Mouse (Mus musculus) ovary, postnatal 36 days (tissue): ENCODE data around the gene Gnas.
"Not testable (repeated sequence)": the region's sequence is repeated elsewhere in the genome, so short reads cannot be mapped to it uniquely, and the experiment has no call there.

Experiments
- DNase-seq: peaks from one replicate; pipeline ENCODE4 v3.0.0; 2022; ENCODE audit warnings: low spot score, mixed read lengths

Gene Gnas

DNA sequence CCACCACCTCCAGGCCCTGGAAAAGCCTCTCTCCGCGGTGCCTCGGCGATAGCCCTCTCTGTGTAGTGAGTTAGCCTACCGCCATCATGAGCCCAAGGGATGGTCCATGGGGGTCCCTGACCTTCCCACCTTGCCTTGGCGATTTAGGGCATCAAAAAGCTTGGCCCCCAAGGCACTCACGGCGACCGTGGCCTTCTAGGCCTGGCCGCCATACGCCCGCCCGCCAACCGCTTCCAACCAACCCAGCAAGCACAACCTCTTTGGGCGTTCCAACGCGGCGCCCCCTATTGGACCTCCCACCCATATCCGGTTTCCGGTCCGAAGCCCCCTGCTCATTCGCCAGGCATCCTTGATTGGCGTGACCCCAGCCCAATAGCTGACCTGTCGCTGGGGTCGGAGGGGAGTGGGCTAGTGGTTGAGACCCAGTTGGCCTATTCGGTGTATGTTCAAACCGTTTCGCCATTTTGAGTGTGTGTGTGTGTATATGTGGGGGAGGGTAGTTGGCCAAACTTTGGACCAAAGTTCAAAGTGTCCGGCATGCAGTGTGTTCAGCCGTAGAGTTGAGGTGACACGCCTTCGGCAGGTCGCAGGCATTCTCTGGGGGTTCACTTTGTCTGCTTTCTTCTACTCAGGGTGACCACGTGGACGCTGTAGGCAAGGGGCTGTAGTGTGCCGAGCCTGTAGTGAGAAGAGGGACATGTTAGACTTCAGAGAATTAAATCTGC is 11.2 kb downstream of the Gnas start:
- DNase-seq = peak; percentile 81

DNA sequence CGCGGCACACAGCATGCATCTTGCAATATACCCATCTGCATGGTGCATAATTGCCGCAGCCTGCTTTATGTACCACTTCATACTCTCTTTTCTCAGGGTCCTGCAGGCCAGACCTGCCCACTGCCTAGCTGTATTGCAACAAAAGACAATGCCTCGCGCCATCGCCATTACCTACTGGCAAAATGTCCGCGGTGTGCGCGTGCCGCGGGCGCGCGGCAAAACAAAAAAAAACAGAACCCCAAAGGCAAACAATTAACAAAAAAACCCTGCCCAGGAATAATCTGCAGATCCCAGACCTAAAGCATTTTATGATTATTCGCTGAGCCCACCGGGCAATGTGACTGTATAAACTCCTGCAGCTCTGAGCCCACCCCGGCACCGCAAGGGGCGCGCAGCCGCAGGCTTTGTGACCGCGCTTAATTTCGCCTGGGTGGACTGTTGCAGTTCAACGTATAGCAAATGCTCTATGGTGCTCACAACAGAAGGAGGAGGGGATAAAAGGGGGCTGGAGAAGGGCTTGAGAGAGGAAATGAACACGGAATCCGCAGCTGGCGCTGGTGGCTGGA is 11.9 kb downstream of the Gnas start:
- no peak for DNase-seq

DNA sequence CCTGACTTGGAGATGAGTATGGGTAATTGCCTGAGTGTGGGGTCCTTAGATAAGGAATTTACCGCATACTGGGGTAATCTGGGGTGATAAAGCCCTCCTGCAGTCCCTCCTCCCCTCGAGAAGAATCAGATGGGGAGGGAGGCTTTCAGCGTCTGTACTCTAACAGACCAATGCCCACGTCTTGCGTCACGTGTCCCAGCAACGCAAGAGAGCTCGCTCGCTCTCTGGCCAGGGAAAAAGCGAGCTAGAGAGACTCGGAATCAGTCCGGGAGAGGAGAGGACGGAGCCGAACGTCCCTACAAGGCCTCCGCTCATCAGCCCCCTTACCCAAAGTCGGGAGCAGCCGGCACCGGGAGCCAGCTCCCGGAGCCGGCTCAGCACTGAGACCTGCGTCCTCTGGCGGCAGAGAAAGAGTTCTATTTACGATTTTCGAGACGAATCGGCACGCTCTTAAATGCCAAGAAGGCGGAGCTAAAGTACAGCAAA is 13.0 kb downstream of the Gnas start:
- DNase-seq = no peak

DNA sequence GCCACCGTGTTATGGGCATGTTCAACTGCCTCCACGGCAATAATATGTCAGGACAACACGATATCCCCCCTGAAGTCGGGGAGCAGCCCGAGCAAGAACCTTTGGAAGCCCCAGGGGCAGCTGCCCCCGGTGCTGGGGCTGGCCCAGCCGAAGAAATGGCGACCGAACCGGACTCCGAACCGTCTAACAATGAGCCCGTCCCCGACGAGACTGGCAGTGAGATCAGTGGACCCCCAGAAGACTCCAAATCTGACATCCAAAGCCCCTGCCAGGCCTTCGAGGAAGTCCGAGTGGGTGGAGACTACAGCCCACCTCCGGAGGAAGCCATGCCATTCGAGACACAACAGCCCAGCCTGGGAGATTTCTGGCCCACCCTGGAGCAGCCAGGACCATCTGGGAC is 13.7 kb downstream of the Gnas start:
- no peak for DNase-seq

DNA sequence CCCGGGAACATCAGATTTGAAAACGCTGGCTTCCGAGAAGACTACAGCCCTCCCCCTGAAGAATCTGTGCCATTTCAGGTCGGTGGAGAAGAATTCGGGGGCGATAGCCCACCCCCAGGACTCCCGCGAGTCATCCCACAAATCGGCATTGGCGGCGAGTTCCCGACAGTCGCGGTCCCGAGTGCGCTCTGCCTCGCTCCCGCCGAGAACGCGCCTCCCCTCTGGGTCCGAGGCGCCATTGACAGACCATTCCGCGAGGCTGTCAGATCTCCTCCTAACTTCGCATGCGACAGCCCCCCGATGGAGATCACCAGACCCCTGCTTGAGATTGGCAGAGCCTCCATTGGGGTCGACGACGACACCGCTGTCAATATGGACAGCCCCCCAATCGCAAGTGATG is 14.4 kb downstream of the Gnas start:
- DNase-seq = no peak

DNA sequence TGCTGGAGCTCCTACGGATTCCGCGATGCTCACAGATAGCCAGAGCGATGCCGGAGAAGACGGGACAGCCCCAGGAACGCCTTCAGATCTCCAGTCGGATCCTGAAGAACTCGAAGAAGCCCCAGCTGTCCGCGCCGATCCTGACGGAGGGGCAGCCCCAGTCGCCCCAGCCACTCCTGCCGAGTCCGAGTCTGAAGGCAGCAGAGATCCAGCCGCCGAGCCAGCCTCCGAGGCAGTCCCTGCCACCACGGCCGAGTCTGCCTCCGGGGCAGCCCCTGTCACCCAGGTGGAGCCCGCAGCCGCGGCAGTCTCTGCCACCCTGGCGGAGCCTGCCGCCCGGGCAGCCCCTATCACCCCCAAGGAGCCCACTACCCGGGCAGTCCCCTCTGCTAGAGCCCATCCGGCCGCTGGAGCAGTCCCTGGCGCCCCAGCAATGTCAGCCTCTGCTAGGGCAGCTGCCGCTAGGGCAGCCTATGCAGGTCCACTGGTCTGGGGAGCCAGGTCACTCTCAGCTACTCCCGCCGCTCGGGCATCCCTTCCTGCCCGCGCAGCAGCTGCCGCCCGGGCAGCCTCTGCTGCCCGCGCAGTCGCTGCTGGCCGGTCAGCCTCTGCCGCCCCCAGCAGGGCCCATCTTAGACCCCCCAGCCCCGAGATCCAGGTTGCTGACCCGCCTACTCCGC is 15.1 kb downstream of the Gnas start:
- no peak for DNase-seq

DNA sequence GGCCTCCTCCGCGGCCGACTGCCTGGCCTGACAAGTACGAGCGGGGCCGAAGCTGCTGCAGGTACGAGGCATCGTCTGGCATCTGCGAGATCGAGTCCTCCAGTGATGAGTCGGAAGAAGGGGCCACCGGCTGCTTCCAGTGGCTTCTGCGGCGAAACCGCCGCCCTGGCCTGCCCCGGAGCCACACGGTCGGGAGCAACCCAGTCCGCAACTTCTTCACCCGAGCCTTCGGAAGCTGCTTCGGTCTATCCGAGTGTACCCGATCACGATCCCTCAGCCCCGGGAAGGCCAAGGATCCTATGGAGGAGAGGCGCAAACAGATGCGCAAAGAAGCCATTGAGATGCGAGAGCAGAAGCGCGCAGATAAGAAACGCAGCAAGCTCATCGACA is 15.6 kb downstream of the Gnas start:
- DNase-seq = no peak

DNA sequence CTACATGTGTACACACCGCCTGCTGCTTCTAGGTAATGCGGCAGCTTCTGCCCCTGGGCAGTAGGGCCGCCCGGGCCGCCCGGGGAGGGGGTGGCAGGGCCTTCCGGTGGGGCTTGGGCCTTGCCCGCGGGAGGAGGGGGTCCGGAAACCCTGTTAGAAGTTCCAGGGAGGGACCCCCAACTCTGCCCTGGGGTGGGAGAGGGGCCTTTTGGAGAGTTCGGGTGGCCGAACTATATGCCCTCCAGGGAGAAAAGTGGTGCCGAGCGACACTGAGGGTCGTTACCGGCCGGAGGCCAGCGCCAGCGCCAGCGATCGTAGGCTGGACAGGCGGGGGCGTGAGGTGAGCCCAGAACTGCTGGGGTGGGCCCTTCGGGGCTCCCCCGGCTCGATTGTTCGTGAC is 16.1 kb downstream of the Gnas start:
- no peak for DNase-seq

DNA sequence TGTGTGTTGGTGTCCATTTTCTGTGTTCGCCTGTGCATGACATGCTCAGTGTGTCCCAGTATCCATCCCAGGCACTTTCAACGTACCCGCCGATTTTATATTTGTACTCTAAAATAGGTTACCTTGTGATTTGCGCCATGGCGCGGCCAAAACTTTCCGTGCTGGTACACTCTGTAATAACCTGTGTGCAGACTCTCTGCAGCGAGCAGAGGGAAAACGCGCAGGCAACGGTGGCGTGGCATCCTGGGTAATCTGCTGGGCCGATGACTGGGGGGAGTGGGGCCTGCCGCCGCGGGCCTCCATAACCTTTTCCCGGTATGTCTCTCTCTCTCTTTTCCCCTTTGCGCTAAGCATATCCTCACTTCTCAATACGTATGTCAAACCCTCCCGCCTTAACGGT is 16.5 kb downstream of the Gnas start:
- DNase-seq = no peak

DNA sequence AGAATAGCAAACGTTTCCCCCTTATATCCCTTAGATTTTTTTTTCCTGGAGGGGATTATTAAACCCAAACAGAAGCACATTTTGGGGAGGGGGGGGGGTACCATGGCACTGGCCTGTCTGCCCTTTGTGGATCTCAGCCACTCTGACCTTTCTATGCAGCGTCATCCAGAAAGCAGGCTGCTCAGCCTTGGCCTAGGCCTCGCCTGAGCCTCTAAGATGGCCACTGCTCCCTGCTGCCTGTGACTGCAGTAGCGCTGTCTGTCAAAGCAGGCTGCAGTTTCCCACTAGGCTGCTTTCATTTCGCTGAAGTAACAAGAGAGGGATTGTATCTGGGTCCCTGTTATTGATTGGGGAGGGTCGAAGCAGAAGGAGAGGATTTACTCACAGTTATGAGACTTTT is 18.4 kb downstream of the Gnas start:
- DNase-seq = no peak

DNA sequence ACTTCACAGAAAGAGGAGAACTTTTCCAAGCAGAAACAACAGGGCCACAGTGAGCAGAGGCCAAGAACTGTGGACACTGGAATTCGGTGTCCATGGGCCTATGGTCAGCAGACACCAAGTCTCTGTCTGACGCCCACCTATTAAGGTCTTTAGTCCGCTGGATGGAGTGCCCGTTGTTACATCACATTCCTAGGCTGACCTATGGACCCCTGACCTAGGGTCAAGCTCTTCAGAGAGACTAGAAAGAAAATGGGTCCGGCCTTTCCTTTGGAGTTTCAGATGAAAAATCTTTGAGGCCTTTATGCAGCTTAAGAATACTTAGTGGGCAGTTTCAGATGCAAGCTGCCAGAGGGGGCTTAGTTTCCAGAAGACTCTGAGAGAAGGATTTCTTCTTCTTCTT is 21.5 kb downstream of the Gnas start:
- no peak for DNase-seq

DNA sequence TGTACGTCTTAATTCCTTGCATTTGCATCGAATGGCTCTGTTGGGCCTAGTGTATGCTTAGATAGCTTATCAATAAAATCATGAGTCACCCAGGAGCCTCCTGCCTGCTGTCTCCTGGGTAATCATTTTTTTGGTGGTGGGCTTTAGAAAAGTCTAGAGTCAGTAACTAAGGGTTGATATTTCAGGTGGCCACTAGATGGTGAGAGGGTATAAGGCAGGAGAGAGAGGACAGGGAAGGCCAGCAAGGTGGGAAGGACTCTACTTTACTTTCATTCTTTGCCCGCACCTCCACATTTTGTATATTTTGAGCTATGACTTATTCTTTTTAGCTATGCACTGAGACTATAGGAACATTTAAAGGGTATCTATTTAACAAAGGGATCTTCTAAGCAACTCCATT is 23.8 kb downstream of the Gnas start:
- DNase-seq = no peak

DNA sequence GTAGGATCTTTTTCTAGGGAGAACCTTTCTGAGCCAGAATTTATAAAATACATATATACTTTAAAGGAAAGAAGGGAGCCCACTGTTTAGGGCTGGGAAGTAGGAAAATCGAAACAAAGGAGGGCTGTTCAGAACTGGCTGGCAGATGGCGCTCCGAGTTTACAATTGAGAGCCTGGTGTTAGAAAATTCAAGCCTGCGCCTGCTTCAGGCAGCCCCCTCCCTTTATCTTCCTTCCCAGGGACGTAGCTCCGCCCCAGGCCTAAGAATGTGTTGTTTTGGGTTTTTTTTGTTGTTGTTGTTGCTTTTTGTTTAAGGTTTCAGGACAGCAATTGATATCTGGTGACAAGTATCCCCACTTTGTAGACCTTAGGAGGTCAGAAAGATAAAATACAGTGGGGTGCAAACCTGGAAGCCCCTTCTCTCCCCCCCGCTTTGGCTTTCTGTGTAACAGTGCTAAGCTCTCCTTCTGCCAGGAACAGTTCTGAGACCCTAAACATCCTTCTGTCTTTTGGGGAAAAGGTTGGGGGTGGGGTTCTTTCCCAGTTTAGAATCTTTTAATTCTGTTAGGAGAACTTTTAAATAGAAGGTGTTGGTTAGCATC is 26.9 kb downstream of the Gnas start:
- DNase-seq = peak; percentile 51

DNA sequence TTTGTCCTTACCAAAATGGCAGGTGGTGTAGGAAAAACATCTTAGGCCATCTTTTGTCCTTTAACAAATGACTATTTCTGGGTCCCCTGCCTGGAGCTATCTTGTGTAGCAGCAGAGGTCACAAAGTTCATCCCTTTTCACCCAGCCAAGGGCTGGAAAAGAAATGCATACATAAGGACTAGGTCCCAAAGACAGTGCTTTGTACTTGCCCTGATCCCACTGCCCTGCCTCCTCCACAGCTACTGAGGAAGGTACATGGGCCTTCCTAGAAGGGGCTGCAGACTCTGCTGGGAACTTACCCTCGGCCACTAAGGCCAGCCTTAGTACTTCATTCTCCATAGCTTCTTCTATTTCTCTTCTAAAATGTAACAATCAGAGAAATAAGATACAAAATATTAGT is 27.5 kb downstream of the Gnas start:
- no peak for DNase-seq

DNA sequence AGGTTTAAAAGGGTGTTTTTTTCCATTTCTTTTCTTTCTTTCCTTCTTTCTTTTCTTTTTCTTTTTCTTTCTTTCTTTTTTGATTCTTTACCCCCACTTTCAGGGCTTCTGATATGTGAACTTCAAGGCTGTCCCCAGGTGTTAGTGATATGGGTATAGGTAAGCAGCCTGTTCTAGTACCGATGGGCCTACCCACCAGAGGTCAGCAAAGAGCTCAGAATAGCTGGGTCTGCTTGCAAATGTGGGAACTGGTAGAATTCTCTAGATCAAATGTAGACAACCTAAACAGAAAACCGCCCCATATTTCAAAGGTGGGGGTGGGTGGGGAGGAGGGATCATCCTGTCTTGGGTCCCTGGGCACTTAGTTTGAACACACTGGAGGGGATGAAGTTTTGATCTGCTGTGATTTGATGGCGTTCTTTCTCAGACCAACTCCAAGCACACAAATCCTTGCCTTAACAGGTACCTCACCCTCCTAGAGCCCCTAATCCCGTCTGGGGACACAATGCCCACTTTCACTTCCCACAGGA is 28.1 kb downstream of the Gnas start:
- peak; percentile 68 for DNase-seq

DNA sequence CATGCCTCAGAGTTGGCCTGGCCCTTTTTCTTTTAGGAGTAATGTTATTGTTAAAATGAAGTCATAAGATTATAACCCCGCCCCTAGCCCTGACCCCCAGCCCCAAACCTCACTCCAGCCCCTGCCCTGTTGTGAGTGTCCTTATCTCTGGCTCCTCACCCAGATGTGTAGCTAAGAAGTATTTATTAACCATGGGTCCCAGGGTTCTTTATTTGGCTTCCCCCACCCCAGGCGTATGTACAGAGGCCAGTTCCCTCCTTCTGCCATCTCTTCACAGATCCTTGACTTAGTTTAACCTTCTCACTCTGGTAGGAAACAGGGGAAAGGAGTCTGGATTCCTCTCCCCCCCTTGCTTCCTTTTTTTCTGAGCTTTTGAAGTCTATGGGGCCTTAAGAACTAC is 28.5 kb downstream of the Gnas start:
- no peak for DNase-seq

DNA sequence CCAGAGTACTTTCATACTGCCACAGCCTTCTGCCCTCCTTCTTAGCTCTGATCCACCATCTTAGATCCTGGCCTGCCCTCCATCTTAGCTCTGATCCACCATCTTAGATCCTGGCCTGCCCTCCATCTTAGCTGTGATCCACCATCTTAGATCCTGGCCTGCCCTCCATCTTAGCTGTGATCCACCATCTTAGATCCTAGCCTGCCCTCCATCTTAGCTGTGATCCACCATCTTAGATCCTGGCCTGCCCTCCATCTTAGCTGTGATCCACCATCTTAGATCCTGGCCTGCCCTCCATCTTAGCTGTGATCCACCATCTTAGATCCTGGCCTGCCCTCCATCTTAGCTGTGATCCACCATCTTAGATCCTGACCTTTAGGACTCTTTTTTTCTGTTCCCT is 31.3 kb downstream of the Gnas start:
- not testable (repeated sequence) for DNase-seq

DNA sequence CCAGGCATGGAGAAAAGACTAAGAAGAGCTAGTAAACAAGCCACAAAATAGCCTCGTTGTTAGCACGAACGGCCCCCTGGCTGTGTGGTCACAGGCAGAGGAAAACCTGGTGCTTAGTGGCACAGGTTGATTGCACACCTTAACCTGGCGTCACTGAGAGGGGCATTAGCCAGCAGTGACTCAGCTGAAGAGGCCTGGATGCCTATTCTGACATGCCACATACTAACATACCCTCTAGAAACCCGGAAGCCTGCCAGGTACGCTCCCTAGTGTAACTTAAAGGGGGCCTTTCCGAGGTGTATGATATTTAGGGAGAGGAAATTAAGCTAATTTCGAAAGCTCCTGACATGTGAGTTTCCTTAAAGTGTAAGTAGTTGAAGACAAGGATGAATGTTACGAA is 32.5 kb downstream of the Gnas start:
- DNase-seq = no peak

DNA sequence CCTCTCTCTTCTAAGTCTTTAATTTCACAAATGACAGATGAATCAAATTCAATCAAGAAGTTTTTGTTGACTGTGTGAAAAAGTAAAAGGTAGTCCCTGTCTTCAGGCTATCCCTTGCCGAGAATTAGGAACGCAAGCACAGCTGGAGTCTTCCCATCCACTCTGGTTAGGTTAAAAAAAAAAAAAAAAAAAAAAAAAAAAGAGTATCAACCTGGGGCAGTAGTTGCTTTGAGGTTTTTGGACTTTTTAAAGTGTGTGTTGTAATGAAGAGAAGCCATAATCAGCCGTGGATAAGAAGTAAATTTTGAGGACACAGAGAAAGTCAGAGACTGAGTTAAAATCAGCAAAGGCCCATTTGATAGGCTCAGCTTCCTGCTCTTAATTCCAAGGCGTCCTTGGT is 41.9 kb downstream of the Gnas start:
- no peak for DNase-seq

DNA sequence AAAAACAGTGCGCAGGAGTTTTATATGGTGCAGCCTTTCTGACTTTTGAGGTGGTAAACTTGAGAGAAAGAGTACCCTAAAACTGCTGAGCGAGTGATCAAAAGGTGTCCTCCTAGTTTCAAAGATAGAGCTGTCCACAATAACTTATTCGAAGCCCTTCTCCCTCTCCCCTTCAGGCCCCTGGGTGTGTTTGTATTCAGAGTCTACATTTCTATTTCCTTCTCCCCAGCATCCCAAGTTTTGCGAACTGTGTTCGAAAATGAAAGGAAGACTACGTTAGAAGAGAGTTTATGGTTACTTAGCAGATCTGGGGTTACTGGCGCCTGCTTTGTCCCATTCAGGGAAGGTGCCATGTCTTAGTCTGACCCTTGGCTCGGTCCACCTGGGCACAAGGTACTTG is 42.4 kb downstream of the Gnas start:
- DNase-seq = no peak

DNA sequence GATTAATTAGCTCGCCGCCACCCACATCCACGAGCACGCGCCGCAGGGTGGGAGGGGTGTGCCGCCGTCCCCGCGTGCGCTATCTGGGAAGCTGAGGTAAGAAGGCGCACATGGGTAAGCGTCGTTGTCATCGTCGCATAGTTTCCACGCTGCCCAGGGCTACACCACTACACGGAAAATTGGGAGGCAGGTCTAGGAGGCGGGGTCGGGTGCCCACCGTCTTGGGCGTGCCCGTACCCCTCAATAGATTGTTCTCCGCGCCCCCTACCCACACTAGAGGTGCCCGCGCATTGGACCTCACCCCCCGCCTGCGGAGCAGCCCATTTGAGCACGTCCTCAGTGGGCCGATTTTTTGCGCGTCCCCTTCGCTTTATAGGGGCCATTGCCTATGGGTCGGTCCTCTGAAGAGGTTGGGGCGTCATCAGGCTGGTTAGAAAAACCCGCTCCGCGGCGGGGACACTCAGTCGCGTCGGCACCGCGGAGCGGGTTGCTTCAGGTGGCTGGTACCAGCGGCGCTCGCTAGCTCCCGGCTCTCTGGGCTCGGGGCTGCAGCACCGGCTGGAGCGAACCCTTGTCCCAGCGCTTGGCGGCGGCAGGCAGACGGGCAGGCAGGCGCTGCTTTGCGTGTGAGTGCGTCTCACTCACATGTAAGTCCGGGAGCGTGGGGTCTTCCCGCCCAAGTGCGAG is 43.3 kb downstream of the Gnas start:
- peak; percentile 68 for DNase-seq

DNA sequence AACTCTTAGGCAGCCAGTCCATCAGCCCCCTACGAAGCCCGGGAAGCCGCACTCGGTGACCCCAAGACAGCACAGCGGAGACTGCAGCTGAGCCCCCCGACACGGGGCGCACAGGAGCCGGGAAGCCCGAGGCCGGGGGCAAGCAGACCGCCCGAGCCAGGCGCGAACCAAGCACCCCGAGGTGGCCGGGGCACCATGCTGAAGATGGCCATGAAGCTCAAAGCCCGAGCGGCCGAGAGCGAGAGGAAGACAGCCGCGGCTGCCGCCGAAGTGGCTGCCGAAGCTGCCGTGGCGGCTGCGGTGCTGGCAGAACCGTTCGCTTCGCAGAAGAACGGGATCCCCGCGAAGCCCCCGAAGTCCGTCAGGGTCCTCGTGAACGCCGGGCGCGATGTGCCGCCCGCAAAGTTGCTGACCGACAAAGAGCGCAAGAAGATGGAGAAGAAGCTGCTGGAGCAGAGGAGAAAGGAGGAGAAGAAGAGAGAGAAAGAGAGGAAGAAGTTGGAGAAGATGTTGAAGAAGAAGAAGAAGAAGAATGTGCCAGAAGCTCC is 44.3 kb downstream of the Gnas start:
- DNase-seq = no peak
